Mouse (Mus musculus) intestine, embryonic 15.5 days (tissue): ENCODE data around the gene Styx. TPM values are rescaled to one million over a fixed set of nuclear protein-coding genes. Genes with fewer than 3 reads are reported as not detected.

Experiments used
- ATAC-seq: fragments of 200-750 bp; cut with Nextera tagmentation; 2 replicates; pipeline ENCODE4 v1.8.0; 2017; ENCODE audit warnings: moderate TSS enrichment, moderate library complexity
- H3K27ac ChIP-seq: fragments of 300-500 bp; sonication (generic); 2 replicates; pipeline ENCODE4 v1.5.1; 2015; ENCODE audit warnings: mild to moderate bottlenecking, inconsistent platforms
- H3K27me3 ChIP-seq: fragments of 300-500 bp; sonication (generic); replicated peaks from 2 replicates; pipeline ENCODE4 v1.6.1; 2015; ENCODE audit warnings: inconsistent platforms
- H3K36me3 ChIP-seq: fragments of 300-500 bp; sonication (generic); 2 replicates; pipeline ENCODE4 v1.6.1; 2015; ENCODE audit warnings: inconsistent platforms
- H3K4me1 ChIP-seq: fragments of 300-500 bp; sonication (generic); replicated peaks from 2 replicates; pipeline ENCODE4 v1.6.1; 2015; ENCODE audit warnings: inconsistent platforms
- H3K4me2 ChIP-seq: fragments of 300-500 bp; sonication (generic); replicated peaks from 2 replicates; pipeline ENCODE4 v1.6.1; 2015; ENCODE audit warnings: mild to moderate bottlenecking, inconsistent platforms
- H3K4me3 ChIP-seq: fragments of 300-500 bp; sonication (generic); replicated peaks from 2 replicates; pipeline ENCODE4 v1.5.1; 2015; ENCODE audit warnings: inconsistent platforms
- H3K9ac ChIP-seq: fragments of 300-500 bp; sonication (generic); 2 replicates; pipeline ENCODE4 v1.6.1; 2015; ENCODE audit warnings: inconsistent platforms
- H3K9me3 ChIP-seq: fragments of 300-500 bp; sonication (generic); 2 replicates; pipeline ENCODE4 v1.6.1; 2016; ENCODE audit warnings: inconsistent platforms
- WGBS: fragments of 180-500 bp; shearing (Covaris S2); methylation state at CpG from one replicate; pipeline ENCODE4 v1.1.7; 2015; 5-methylcytosine and 5-hydroxymethylcytosine counted together
- polyA plus RNA-seq: library from polyadenylated mRNA; unstranded; fragments of >200 nt; fragmentation: Nextera tagmentation; extraction: Ambion mirVana; gene quantifications from 2 replicates; pipeline ENCODE4 v1.2.1, GENCODE M21; 2015

Gene Styx
- polyA plus RNA-seq, 1 experiment from 2014 or later: 52.6 TPM

DNA sequence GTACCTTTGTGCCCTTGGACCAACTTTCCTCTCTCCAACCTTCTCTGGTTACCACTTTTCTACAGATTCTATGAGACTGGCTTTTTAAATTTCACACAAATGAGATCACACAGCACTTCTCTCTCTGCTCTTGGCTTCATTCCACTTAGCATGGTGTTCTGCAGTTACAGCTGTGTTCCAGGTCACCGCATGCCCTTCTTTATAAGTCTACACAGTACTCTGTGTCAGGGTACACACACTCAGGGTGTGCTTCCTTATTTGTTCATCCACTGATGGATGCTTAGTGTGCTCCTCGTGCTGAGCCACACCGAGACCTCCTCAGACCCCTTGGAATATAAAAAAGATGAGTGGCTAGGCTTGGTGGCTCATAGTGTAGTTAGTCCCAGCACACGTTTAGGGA, 30.8 kb upstream of the Styx start:
- Histone ChIP-seq H3K36me3 (no peaks in the 10 kb centered on the region), H3K27ac (no peak overlapping the region), H3K4me3 (no peak overlapping the region), H3K9me3 (no peaks in the 10 kb centered on the region), H3K27me3 (no peaks in the 10 kb centered on the region), H3K4me2 (no peak overlapping the region), H3K9ac (no peak overlapping the region), H3K4me1 (0 out of 2 replicates have a peak, but pooled peaks cover 6% of the 10 kb centered on the region)
- no peak for ATAC-seq
- 76% methylated on average over 4 of the region's 4 CpGs for WGBS

DNA sequence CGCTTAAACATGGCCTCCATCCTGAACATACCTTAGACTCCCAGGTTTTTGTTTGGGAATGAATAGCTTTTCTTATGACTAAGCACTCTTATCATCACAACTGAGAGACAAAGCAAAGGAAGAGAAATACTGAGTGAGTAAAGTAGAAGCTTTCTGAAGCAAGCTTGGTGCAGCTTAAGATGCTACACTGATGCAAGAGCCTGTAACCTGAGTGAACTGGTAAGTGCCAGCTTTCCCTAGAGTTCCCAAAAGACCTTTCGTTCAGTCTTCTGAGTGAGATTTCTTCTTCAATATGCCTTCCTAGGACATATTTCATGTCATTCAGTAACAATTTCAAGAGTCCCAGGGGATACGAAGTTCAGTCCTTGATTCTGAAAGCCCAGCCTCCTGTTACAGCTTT, 29.8 kb upstream of the Styx start:
- no peak overlapping the region for H3K27ac ChIP-seq

DNA sequence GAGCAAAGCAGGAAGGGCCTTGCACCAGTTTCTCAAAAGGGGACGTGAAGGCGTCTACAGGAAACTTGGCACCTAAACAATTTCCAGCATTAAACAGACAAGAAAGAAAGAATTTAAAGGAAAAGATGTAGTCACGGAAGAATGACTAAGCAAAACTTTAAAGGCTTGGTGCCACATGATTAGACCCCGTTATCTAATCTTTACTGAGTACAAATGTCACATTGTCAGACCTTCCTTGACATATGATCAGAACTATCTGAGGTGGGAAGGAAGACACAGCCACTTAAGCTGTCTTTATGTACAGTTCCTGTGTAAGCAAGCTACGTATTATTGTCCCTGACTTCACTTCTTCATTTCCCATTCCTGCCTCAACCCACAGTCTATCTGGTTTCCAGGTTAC, 29.3 kb upstream of the Styx start:
- peak overlapping the region; percentile 27; the same call in 1 of the 2 replicates for H3K27ac ChIP-seq

More for the DNA sequence above, 29.8 kb upstream of the Styx start:
- Histone ChIP-seq H3K36me3 (no peaks in the 10 kb centered on the region), H3K4me3 (no peak overlapping the region), H3K4me2 (no peak overlapping the region), H3K27me3 (no peaks in the 10 kb centered on the region), H3K9me3 (no peaks in the 10 kb centered on the region), H3K4me1 (0 out of 2 replicates have a peak, but pooled peaks cover 4% of the 10 kb centered on the region), H3K9ac (no peak overlapping the region)
- no peak for ATAC-seq
- WGBS: 82% methylated on average over 3 of the region's 3 CpGs

DNA sequence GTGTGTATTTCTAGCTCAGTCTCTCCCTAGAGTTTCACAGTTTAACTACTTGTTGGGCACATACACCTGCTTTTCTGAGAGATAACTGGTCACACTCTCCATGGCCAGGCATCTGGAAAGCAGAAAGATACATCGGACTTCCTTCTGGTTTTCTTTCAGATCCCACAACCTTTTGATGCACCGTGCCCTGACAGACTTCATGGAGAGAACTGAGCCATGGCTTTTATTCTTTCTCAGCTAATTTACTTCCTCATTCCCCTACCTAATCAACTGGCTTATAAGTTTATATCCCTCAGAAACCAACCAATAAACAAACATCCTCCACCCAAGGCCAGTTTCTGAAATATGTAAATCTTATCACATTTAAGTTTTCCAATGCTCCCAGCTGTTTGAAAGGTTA, 28.4 kb upstream of the Styx start:
- Histone ChIP-seq H3K36me3 (no peaks in the 10 kb centered on the region), H3K27me3 (no peaks in the 10 kb centered on the region), H3K9ac (no peak overlapping the region), H3K4me1 (no peaks in the 10 kb centered on the region), H3K9me3 (no peaks in the 10 kb centered on the region), H3K4me2 (no peak overlapping the region), H3K4me3 (no peak overlapping the region), H3K27ac (no peak overlapping the region)
- WGBS: 86% methylated on average over 2 of the region's 2 CpGs
- no peak for ATAC-seq

More for the DNA sequence above, 29.3 kb upstream of the Styx start:
- no peak for ATAC-seq
- WGBS: 55% methylated on average over 5 of the region's 5 CpGs
- Histone ChIP-seq H3K9me3 (no peaks in the 10 kb centered on the region), H3K27me3 (no peaks in the 10 kb centered on the region), H3K4me2 (no peak overlapping the region), H3K4me3 (no peak overlapping the region), H3K4me1 (no peaks in the 10 kb centered on the region), H3K36me3 (no peaks in the 10 kb centered on the region), H3K9ac (no peak overlapping the region)

DNA sequence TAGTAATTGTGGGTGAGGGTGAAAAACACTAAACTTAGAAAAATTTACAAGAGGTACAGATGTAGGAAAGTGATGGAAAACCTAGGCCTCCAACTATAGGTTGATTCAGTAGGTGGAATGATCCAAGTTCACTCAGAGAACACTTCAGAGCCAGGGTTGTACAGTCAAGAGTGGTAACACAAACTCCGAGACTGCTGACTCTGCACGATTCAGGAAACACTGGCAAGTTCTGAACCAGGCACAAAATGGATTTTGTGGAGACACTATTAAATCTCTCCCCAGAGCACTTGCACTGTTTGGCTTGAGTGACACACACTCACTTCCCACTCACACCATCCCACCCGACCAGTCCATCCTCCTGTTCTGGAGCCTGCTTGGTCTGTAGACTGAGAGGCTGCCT, 27.6 kb upstream of the Styx start:
- 83% methylated on average over 3 of the region's 3 CpGs for WGBS
- Histone ChIP-seq H3K9me3 (no peaks in the 10 kb centered on the region), H3K4me3 (no peak overlapping the region), H3K27me3 (no peaks in the 10 kb centered on the region), H3K9ac (no peak overlapping the region), H3K27ac (no peak overlapping the region), H3K4me2 (no peak overlapping the region), H3K36me3 (no peaks in the 10 kb centered on the region), H3K4me1 (no peaks in the 10 kb centered on the region)
- ATAC-seq: no peak

DNA sequence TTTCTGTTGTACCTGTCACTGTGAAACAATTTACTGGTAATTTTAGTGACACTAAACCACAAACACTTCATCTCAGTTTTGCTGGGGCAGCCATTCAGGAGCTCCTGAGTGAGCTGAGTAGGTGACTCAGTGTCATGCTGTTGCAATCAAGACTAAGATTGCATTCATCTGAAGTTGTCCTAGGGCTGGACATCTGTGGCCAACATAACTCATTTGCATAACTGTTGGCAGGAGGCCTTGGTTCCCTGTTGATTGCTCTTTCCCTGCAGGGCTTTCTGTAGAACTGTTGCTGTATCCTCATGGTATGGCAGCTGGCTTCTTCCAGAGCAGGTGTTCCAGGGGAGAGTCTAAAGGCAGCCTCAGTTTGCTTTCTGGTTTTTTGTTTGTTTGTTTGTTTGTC, 25.4 kb upstream of the Styx start:
- Histone ChIP-seq H3K9me3 (no peaks in the 10 kb centered on the region), H3K27me3 (no peaks in the 10 kb centered on the region), H3K9ac (no peak overlapping the region), H3K4me1 (no peaks in the 10 kb centered on the region), H3K36me3 (no peaks in the 10 kb centered on the region), H3K4me3 (no peak overlapping the region), H3K4me2 (no peak overlapping the region), H3K27ac (no peak overlapping the region)
- no peak for ATAC-seq

DNA sequence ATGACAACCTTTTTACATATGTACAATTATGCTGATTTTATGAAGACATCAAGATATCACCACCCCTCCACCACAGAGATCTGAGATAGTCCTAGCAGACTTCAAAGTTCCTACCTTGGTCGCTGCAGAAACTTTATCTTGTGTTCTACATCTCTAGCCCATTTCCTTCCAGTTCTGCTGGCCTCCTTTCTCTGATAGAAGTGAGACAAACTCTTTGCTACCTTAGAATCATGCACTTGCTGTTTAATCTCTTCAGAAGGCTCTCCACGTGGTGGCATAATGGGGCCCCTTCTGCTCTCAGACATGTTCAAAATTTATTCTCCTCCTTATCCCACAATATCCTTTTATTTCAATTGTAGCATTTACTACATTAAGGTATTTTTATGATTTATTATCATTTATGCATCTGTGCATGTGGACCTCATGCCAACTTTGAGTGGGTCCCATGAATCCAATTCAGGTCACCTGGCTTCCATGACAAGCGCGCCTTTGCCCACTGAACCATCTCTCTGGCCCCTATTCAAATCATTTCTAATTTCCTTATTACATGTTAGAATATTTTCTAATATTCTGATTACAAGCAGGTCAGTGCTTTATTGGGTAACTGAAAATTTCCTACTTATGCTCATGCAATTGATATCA, 22.7 kb upstream of the Styx start:
- Histone ChIP-seq H3K9ac (no peak overlapping the region), H3K4me1 (0 out of 2 replicates have a peak, but pooled peaks cover 3% of the 10 kb centered on the region), H3K4me2 (no peak overlapping the region), H3K36me3 (peaks cover 6% of the 10 kb centered on the region), H3K27ac (no peak overlapping the region), H3K27me3 (no peaks in the 10 kb centered on the region), H3K4me3 (no peak overlapping the region), H3K9me3 (no peaks in the 10 kb centered on the region)
- WGBS: 92% methylated on average over 4 of the region's 4 CpGs
- no peak for ATAC-seq

DNA sequence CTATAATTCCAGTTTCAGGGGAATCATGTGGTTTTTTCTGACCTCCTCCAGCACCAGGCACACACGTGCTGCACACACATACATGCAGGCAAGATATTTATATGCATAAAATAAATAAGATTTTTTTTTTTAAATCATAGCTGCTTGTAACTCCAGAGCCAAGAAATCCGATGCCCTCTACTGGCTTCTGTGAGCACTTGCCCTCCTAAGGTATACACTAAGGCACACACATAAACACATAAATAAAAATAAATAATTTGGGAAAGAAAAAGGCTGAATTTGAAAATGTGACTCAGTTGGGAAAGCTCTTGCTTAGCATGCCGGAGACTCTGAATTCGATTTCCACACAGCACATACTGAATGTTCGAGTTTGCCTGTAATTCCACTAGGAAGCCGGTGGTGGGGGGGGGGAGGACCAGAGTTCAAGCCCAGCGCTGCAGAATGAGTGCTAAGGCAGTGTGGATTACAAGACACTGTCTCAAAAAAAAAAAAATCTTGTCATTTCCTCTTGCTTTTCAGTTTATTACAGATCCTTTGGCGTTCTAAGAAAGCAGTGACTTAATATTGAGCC, 21.8 kb upstream of the Styx start:
- Histone ChIP-seq H3K27me3 (no peaks in the 10 kb centered on the region), H3K36me3 (peaks cover 6% of the 10 kb centered on the region), H3K27ac (0 out of 2 replicates have a peak overlapping the region, but pooled peaks have one; percentile 48), H3K9me3 (no peaks in the 10 kb centered on the region), H3K4me1 (0 out of 2 replicates have a peak, but pooled peaks cover 3% of the 10 kb centered on the region), H3K4me3 (peak overlapping the region; percentile 75), H3K9ac (0 out of 2 replicates have a peak overlapping the region, but pooled peaks have one; percentile 27), H3K4me2 (peak overlapping the region; percentile 57)
- 10% methylated on average over 8 of the region's 8 CpGs for WGBS
- peak; percentile 52 for ATAC-seq

DNA sequence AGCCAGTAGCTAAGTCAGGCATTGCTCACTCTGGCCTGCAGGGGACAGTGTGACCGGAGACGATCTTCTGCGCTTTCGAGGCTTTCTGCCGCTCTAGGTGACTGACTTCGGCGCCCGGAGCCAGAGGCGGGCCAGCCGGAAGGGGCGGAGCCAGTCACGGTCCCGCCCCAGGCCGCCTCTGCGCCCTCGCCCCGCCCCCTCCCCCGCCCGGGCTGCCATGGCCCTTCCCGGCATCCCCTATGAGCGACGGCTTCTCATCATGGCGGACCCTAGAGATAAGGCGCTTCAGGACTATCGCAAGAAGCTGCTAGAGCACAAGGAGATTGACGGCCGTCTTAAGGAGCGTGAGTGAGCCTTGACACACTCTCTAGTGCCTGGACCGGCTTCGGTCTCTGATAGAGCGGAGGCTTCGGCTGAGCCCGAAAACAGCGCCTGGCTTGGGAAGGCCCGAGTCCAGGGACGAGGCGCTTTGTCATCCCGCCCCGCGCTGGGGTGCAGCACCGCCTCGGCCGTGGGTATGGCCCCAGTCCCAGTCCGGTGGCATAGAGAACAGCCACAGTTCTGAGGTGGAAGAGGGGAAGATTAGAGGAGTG, 21.2 kb upstream of the Styx start, which contains the start of gene Psmc6:
Psmc6 (plus strand) TSS at position 200 of the 593 bp plus-strand sequence.
- H3K36me3 ChIP-seq: peaks cover 6% of the 10 kb centered on the region
- WGBS: under 1% methylated on average over 44 of the region's 44 CpGs
- ATAC-seq: peak; percentile 98

DNA sequence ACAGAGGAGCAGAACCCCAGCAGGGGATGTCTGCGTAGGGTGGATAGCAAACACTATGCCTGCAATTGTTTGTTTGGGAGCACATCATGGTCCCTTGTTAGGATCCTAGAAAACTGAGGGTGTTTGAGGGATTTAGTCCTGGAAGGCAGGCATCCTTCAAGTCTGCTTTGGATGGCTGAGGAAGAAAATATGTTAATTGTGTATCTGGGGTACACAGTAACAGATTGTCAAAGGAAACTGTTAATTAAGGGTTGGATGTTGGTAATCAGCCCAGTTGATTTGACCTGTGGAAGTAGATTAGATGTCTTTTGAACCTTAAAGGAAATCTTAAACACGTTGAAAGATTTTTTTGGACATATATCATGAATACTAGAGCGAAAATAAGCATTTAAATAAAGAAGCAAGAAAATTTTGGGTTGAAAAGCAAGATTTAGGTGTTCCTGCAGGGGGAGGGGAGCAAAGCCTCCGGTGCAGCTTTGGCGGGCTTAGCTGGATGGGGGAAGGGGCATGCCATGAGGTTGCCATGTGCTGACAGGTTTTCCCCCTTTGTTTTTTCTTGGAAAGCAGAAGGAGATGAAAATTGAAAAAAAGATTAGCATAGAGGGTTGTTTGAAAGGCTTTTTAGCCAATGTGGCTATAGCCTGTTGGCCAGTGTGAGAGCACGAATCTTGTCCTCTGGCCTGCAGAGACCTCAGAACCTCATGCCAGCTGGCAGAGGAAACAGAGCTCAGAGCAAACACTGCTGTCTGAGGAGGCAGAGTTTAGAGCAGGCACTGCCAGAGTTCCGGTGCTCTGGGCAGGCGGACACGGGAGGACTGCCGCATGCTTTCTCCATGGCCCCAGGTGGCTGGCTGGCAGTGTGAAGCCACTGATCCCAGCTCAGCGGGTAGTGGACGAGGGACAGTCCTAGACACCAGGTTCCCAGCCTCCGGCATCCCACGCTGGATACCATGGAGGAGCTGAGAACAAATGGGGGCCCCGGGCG, 13.6 kb downstream of the Styx start:
- WGBS: 90% methylated on average over 16 of the region's 16 CpGs
- no peak overlapping the region for H3K4me3 ChIP-seq
- H3K27ac ChIP-seq: no peak overlapping the region
- H3K36me3 ChIP-seq: peaks cover 6% of the 10 kb centered on the region
- no peak overlapping the region for H3K9ac ChIP-seq
- ATAC-seq: no peak
- H3K9me3 ChIP-seq: no peaks in the 10 kb centered on the region
- H3K4me2 ChIP-seq: no peak overlapping the region
- H3K27me3 ChIP-seq: no peaks in the 10 kb centered on the region
- H3K4me1 ChIP-seq: no peaks in the 10 kb centered on the region

More for the DNA sequence above, 21.2 kb upstream of the Styx start, which contains the start of gene Psmc6:
- peak within 1 kb of the TSS; percentile 75 for H3K4me3 ChIP-seq
- peak within 1 kb of the TSS; percentile 66 for H3K27ac ChIP-seq
- H3K9ac ChIP-seq: peak within 1 kb of the TSS; percentile 87
- H3K9me3 ChIP-seq: no peaks in the 10 kb centered on the region
- 0 out of 2 replicates have a peak, but pooled peaks cover 3% of the 10 kb centered on the region for H3K4me1 ChIP-seq
- H3K4me2 ChIP-seq: peak within 1 kb of the TSS; percentile 60
- H3K27me3 ChIP-seq: no peaks in the 10 kb centered on the region

DNA sequence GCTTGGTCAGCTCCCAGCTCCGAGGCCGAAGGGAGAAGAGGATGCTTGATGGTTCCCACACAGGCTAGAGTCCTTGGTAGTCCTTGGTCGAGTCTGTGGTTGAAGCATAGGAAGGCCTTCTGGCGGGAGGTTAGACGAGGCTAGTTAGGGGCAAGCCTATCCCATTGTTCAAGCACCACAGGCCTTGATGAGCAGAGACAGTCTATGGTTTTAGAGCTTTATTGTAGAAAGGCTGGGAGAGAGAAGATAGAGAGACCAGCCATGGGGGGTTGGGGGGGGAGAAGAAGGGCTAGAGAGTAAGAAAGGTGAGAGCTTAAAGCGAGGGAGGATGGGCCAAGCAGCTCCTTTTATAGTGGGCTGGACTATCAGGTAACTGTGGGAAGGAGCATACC, 14.3 kb downstream of the Styx start:
- H3K36me3 ChIP-seq: peaks cover 12% of the 10 kb centered on the region
- H3K4me1 ChIP-seq: no peaks in the 10 kb centered on the region
- 90% methylated on average over 6 of the region's 6 CpGs for WGBS
- H3K4me3 ChIP-seq: no peak overlapping the region
- no peak overlapping the region for H3K27ac ChIP-seq
- no peaks in the 10 kb centered on the region for H3K9me3 ChIP-seq
- no peaks in the 10 kb centered on the region for H3K27me3 ChIP-seq
- no peak for ATAC-seq
- H3K4me2 ChIP-seq: no peak overlapping the region
- H3K9ac ChIP-seq: no peak overlapping the region

DNA sequence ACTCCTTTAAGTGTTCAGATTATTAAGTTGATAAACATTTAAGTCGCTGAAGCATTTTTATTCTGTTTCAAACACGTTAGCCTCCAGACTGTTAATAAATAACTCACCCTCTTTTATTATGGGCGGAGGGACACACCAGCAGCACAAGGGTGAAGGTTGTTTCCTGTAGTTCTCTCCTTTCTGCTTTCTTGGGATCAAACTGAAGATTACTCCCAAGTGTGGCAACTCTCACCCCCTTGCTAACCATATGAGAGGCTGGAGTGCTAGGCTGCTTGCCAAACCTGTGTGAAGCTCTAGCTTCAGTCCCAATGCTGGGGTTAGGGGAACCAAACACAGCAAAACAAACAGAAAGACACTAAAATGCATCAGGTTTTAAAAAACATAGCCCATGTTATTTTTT, 27.9 kb downstream of the Styx start:
- H3K4me2 ChIP-seq: peak overlapping the region; percentile 7; the same call in 1 of the 2 replicates
- no peaks in the 10 kb centered on the region for H3K9me3 ChIP-seq
- H3K9ac ChIP-seq: no peak overlapping the region
- H3K4me3 ChIP-seq: no peak overlapping the region
- peak; percentile 92 for ATAC-seq
- H3K27me3 ChIP-seq: no peaks in the 10 kb centered on the region
- H3K36me3 ChIP-seq: peaks cover 11% of the 10 kb centered on the region; the same call in 1 of the 2 replicates
- peak overlapping the region; percentile 27 for H3K27ac ChIP-seq
- H3K4me1 ChIP-seq: no peaks in the 10 kb centered on the region
- 73% methylated on average over 3 of the region's 3 CpGs for WGBS
